Mouse (Mus musculus) right cerebral cortex, postnatal 36 days (tissue): ENCODE data around the gene Adra1b.
A peak's percentile ranks its signal among the peaks of the same experiment; 100 is the strongest.

Source experiments
- DNase-seq, 2 experiments: peaks; one replicate each; pipeline ENCODE4 v3.0.0; 2022; ENCODE audit warnings: low spot score in 2 of 2, mixed read lengths in 1 of 2

Gene Adra1b

DNA sequence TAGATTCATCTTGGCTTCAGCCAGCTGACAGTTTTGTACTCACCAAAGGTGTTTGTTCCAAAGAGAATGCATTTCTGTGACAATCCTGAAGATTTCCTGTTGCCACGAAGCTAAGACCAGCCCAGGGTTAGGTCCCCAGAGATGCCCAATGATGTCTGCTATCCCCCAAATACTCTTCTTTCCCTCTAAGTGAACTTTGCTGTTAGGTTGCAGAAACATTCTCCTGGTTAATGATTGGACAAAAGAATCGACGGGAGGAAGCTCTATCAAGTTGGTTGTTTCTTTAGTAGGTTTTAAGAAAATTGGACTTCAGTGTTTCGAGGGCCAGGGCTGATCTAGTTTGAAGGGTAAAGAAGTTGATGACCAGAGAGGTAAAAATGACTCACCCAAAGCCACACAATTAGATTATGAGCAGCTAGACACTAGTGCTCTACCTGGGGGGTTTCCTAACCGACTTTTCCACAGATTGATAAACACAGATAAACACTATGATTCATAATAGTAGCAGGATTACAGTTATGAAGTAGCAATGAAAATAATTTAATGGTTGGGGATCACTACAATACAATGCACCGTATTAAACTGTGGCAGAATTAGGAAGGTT lies at the start of gene Adra1b:
Adra1b (minus strand) TSS at position 160 of the 604 bp plus-strand sequence.
- DNase-seq: no peak

- DNase-seq: no peak
These were observed 49.3 kb upstream of the Adra1b start for GRCm38 (mm10) chr11:43950274-43950673.

DNA sequence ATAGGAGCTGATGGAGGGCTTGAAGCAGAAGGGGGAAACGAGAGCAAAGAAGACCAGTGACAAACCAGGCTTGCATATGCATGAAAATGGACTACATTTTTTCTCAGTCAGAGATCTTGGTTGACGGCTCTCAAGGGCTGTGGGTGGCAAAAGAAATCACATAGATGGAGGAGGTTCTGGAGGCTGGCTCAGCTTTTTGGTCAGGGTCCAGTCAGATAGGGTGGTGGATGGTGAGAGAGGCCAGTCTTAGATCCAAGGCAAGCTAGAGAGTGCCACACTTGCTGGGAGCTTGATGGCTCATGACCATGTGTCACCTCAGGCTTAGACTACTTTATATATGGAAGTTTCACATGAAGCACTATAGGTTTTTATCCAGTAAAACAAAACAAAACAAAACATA lies 42.8 kb upstream of the Adra1b start:
- DNase-seq: no peak

- no peak for DNase-seq
These were observed 42.2 kb upstream of the Adra1b start for GRCm38 (mm10) chr11:43943167-43943566.

- DNase-seq: no peak
These were observed 39.6 kb upstream of the Adra1b start for GRCm38 (mm10) chr11:43940501-43941202.

GRCm38 (mm10) chr11:43936023-43936422 lies 35.0 kb upstream of the Adra1b start:
- no peak for DNase-seq

DNA sequence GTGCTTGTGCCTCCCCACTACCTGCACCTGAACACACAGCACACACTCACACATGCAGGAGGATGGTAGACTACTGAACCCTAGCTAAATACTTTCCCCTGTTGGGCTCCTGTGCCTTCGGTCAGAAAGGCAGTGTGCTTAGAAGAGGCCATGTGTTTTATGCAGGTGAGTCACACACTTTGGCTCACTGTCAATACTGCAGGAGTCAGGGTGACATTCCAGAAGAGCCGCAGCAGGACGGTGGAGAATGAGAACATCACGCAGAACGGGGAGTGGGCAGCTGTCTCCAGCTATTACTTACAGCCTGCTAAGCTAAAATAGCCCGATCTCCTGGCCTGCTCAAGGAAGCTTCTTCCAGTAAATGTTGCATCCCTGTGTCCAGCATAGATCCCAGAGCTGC lies 32.5 kb upstream of the Adra1b start:
- peak in 1 of 2 experiments; percentile 7 for DNase-seq

DNA sequence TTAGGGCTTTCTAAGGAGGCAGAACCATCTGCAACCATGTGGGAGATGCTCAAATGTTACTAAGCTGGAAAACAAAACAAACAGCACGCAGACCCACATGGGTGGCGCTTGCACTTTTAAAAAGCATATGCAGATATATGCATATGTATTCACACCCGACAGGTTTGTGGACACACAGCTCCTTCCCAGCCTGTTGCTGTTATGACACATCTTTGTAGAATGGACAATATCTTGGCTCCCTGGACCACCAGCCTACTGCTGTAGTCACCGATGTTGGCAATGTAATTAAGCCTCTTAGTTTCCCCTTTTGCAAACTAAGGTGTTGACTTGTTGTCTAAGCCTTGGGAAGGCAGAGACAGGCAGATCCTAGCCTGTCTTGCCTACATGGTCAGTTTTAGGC lies 32.0 kb upstream of the Adra1b start:
- no peak for DNase-seq

DNA sequence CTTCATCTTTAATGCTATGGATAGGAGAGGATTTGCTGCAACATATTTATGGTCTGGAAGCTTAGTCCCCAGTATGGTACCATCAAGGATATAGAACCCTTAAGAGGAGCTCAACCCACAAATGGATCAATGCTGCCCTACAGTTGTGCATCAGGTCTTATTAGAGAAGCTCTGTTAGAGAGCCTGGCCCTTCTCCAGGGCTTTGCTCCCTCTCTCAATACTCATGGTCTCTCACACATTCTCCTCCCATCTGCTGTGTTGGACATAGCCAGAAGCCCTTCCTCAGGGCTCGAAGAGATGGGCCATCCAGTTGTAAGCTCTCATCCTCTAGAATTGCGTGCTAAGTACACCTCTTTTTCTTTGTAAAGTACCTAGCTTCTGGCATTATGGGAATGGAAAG lies 29.2 kb upstream of the Adra1b start:
- DNase-seq: no peak

DNA sequence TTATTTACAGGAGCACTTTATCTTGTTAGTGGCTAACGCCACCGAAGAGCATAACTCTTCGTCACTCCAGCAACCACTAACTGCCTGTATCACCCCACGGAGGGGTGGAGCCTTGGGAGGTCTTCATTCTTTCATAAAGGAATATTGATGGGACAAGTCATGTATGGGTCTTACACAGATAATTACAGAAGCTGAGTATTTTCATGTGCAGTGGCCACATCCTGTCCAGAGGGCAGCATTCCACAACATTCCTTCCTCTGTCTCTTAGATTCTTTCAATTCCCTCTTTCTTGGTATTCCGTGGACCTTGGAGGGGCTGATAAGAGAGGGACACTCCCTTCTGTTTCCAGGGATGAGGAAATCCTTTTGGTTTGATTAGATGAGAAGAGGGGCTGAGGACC lies 28.7 kb upstream of the Adra1b start:
- DNase-seq: no peak

GRCm38 (mm10) chr11:43929178-43929577 lies 28.2 kb upstream of the Adra1b start:
- DNase-seq: no peak

DNA sequence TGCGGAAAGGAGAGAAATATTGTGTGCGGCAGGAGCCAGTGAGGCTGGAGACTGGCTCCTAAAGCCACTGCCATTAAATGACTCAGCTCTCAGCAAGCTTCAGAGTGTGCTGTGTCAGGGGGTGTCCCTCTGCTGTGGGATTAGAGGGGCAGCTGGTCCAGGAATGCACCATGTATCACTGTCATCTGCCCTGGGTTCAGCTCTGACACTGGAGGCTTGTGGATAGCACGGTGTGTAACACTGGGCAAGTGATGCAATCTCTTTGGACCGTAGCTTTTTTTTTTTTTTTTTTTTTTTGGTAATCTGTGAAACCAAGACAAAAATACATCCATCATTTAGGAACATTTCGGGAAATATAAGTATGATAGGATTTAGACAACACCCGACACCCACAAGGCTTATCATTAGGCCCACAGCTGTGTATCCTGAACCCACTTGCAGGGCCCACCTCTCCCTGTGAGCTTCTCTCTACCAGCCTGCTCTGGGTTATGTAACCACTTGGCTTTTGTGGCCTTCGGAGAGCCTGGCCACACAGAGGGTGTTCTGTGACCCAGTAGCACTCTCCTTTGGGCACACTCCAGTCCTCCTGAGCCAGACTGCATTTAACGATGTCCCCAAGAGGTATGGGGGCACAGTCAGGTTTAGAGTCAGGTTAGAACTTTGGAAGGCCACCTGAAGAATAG lies 26.3 kb upstream of the Adra1b start:
- no peak for DNase-seq

DNA sequence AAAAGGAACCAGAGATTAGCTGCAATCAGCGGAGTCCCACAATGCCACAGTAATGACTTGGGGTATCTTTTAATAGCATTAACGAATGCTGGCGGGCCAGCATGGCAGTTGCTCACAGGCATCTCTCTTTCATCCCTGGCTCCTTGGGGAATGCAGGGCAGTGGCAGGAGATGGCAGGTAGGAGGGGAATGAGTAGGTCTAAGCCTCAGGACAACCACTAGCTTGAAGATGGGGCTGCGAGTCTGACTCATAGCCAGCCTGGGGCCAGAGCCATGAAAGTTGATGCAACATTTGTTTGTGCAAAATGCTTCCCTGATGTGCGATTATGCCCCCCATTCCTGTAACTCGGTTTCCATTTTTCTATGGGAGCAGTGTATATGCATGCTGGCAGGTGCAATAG lies 25.2 kb upstream of the Adra1b start:
- DNase-seq: no peak

- no peak for DNase-seq
These were observed 24.6 kb upstream of the Adra1b start for GRCm38 (mm10) chr11:43925584-43925983.

- DNase-seq: no peak
These were observed 20.7 kb upstream of the Adra1b start for GRCm38 (mm10) chr11:43921701-43922100.

DNA sequence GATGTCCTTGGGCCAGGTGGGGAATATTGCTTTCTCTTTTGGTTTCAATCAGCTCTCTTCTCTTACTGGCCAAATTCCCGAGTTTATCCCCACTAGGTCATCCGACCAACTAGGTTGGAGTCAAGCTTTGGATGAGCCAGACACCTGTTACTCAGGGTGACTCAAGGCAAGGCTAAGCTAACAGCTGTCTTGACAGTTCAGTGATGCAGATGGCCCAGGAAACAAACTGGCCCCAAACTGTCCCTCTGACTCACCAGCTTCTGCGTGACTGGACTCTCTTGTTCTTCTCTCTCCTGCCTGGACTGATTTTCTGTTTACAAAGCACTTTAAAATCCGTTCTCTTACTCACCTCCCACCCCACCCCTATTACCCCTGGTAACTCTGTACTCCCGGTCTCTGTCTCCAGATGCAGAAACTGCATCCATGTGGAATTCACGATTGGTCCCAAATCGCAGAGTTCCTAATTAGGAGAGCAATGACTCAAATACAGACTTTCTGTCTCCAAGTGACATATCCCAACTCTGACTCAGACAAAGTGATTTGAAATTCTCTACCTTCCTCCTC lies 18.6 kb upstream of the Adra1b start:
- no peak for DNase-seq

DNA sequence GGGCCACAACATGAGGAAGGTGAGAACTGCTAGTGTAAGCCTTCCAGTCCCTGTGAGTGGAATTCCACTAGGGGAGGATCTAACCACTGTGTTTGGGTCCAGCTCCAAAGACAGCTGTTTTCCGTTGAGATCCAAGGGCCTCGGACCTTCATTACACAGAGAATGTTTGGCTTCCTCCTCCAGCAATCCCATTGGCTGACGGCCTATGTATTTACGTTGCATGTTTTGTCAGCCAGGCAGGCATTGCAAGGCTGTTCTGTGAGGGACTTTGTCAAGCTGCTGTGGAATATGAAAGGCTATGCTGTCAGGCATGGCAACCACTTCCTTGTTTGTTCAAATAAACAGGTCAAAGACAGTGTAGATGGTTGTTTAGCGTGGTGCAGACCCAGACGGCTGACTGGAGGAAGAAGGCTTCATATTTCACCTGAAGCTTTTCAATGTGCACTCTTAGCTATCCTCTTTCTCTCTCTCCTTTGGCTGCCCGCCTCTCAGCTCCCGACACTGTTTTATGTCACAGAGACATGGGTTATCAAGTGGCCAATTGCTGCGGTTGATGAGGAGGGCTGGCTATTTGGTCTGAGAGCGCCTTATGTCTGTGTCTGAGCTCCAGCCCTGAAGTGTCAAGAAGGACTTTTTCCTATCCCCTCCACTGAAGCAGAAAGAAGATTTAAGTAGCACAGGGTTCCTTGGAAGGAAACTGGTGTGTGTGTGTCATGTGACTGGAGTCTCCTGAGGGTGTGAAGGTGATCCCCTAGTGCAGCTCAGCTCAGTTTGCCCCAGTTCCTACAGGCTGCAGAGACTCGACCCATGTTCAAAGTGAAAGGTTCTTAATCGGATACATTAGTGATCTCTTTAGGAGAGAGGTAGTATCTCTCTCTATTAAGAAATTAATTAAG lies 13.8 kb upstream of the Adra1b start:
- DNase-seq: no peak

GRCm38 (mm10) chr11:43912136-43912888 lies 11.3 kb upstream of the Adra1b start:
- no peak for DNase-seq

DNA sequence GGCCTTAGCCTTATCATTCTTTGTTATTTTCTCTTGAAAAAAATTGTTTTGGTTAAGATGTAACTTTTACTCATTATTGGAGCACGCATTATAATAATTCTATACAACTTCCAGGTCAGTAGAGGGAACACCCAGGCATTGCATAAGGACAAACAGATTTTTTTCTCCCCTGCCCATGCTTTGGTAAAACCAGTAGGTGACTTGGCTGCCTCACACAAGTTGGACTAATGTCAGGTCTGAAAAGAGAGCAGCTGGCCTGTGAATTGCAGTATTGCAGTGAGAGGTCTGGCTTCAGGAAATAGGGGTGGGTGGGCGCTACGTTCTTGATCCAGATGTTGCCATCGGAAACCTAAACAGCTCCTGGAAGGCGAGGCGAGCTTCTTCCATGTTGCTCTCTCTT lies 10.6 kb upstream of the Adra1b start:
- no peak for DNase-seq

- DNase-seq: no peak
These were observed 2.3 kb upstream of the Adra1b start for GRCm38 (mm10) chr11:43903351-43903750.

GRCm38 (mm10) chr11:43899696-43900095 lies 1.3 kb downstream of the Adra1b start:
- DNase-seq: no peak
